7 mouse cellular contexts compared by ENCODE assay signal in the genomic region with DNA sequence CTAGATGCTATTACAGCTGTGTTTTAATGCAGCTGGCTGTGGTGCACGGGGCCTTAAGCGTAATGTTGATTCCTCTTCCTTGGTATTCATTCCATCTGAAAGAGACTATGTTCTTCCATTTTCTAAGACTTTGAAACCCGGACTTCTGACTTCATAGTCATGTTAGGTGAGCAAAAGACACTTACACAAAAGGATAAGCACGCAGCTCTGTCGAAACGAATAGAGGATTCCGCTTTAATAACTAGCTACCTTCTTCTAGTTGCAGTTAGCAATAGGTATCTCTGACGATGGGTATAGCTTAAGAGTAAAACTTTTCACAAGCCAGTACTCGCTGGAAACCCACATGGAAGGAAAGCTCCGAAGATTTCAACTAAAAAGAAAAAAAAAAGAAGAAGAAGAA. TPM values are rescaled to one million over a fixed set of nuclear protein-coding genes. Genes with fewer than 3 reads are reported as not detected.
DNase-seq lines count a peak whose midpoint lies in the region; ATAC-seq and TF ChIP-seq lines count a peak whose summit lies in the region.

No protein-coding gene starts in this region.

- peaks cover 23% of the 10 kb centered on the region for H3K36me3 ChIP-seq in C2C12 (ENCODE audit: control insufficient read depth, insufficient read depth)
- no peaks in the 10 kb centered on the region for H3K36me3 ChIP-seq in heart, embryonic 12.5 days
- H3K36me3 ChIP-seq in liver, embryonic 13.5 days = no peaks in the 10 kb centered on the region

- no peaks in the 10 kb centered on the region for H3K9me3 ChIP-seq in heart, embryonic 12.5 days (replicated peaks)
- no peaks in the 10 kb centered on the region for H3K9me3 ChIP-seq in liver, embryonic 13.5 days (replicated peaks)

- peak overlapping the region; percentile 56 for H3K4me3 ChIP-seq in C2C12 (ENCODE audit: insufficient read depth, poor library complexity, severe bottlenecking)
- peak overlapping the region; percentile 80 for H3K4me3 ChIP-seq in heart, embryonic 12.5 days
- H3K4me3 ChIP-seq in liver, embryonic 13.5 days (replicated peaks) = peak overlapping the region; percentile 60

- H3K79me2 ChIP-seq in C2C12 (ENCODE audit: control insufficient read depth, insufficient read depth) = peaks cover 56% of the 10 kb centered on the region

- peak overlapping the region; percentile 30 for H3ac ChIP-seq in C2C12 (ENCODE audit: control insufficient read depth, insufficient read length, low read depth)

- no peak for TF ChIP-seq CTCF in C2C12 (IDR thresholded peaks at IDR 0.05; ENCODE audit: control insufficient read depth, insufficient read depth, insufficient read length)

- H3K9ac ChIP-seq in heart, embryonic 12.5 days = peak overlapping the region; percentile 84
- H3K9ac ChIP-seq in liver, embryonic 13.5 days = no peak overlapping the region

- H3K27ac ChIP-seq in heart, embryonic 12.5 days (ENCODE audit: poor library complexity, severe bottlenecking) = no peak overlapping the region
- H3K27ac ChIP-seq in liver, embryonic 13.5 days = no peak overlapping the region

- H3K27me3 ChIP-seq in C2C12 (ENCODE audit: control insufficient read depth, insufficient read depth, insufficient read length) = no peaks in the 10 kb centered on the region
- no peaks in the 10 kb centered on the region for H3K27me3 ChIP-seq in heart, embryonic 12.5 days (replicated peaks)
- H3K27me3 ChIP-seq in liver, embryonic 13.5 days = peaks cover 32% of the 10 kb centered on the region

- H3K4me2 ChIP-seq in heart, embryonic 12.5 days = peak overlapping the region; percentile 98
- H3K4me2 ChIP-seq in liver, embryonic 13.5 days = peak overlapping the region; percentile 76

- ATAC-seq in heart, embryonic 12.5 days (ENCODE audit: insufficient number of reproducible peaks, low FRiP score) = no peak
- no peak for ATAC-seq in liver, embryonic 13.5 days (ENCODE audit: low read depth)

- 7% methylated on average over 10 of the region's 10 CpGs for WGBS in heart, embryonic 12.5 days
- WGBS in liver, embryonic 13.5 days (ENCODE audit: insufficient replicate concordance) = 10% methylated on average over 10 of the region's 10 CpGs

- DNase-seq in 3T3-L1 (ENCODE audit: low read depth, low spot score) = peak; percentile 52
- no peak for DNase-seq in liver, embryonic 13.5 days
- no peak for DNase-seq in left cerebral cortex, adult 9 months (ENCODE audit: low spot score in 2 of 2)
- DNase-seq in urinary bladder, postnatal 4 days (ENCODE audit: low spot score in 2 of 2) = no peak
- DNase-seq in kidney, postnatal 36 days = no peak

- peaks cover 26% of the 10 kb centered on the region for H3K79me3 ChIP-seq in C2C12 (ENCODE audit: low read depth)

- H3K4me1 ChIP-seq in heart, embryonic 12.5 days (replicated peaks) = peaks cover 25% of the 10 kb centered on the region
- H3K4me1 ChIP-seq in liver, embryonic 13.5 days (replicated peaks) = peaks cover 9% of the 10 kb centered on the region; the same call in 1 of the 2 replicates

TF ChIP-seq in C2C12, 6 proteins besides CTCF, POLR2A, EP300 and RAD21:
- TF ChIP-seq CEBPB (IDR thresholded peaks at IDR 0.05; ENCODE audit: low read depth) = no peak

RNA-seq across cellular contexts. Expression of a gene that starts 1.5 kb away (rescaled TPM):
- polyA plus RNA-seq in C2C12 (2012; fragmentation: generic; extraction: Trizol) = 14.4 TPM
- polyA plus RNA-seq in heart, embryonic 12.5 days (2016; fragmentation: Nextera tagmentation; extraction: Ambion mirVana) = 14.8 and 16.5 TPM in 2 replicates
- polyA plus RNA-seq in liver, embryonic 13.5 days (2015; fragmentation: Nextera tagmentation; extraction: Ambion mirVana) = 4.5 TPM in 2 replicates
